Mouse (Mus musculus): ENCODE data around the gene Foxn3. TPM values are rescaled to one million over a fixed set of nuclear protein-coding genes. Genes with fewer than 3 reads are reported as not detected.

The Foxn3 gene
- total RNA-seq, 2 experiments from 2014 or later, result 26.7 to 164 TPM

DNA sequence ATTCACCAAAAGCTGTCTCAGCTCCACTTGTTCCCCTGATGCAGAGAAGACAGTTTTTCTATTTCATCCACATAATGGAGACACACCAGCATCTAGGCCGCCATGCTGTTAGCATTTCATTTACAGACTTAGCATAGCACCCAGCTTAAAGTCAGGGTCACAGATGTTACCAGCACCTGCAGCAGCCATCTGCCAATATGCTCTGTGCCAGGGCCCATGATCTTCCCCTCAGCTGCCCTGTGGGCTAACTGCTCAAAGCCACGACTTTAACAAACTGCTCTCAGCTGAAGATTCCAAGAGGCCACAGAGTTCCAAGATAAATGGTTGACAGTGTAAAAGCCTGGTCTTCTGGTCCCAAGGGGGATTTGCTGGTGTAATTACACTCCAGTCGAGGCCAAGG lies 252.1 kb downstream of the Foxn3 start:
- no peak for ATAC-seq (replicated peaks; ENCODE audit: poor library complexity, severe bottlenecking)

- peak; percentile 56 for ATAC-seq (replicated peaks; ENCODE audit: poor library complexity, severe bottlenecking)
Observed at GRCm38 (mm10) chr12:99309937-99310336, 253.4 kb downstream of the Foxn3 start.

DNA sequence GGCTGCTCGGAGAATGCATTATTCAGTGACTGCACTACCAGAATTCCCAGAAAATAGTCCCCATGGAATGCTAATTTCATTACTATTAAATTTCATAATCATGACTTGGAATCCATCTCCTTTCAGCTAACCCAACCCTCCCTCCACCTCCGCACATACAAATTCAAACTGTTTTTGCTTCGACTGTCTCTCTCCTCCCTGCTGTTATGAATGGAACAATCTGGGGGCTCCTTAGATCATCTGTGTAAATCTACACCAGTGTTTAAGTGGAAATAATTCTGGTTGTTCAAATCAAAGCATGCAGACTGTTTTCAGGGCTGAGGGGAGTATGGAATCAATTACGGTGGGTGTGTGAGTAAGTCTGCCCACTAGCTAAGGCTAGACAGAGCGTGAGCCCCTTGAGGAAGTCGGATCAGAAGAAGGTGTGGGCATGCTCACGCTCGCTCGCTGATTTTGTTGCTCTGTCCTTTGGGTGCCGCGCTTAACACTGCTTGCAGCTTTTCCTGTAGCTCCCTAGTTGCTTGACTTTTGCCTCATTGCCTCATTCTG lies 254.8 kb downstream of the Foxn3 start:
- no peak for ATAC-seq (replicated peaks; ENCODE audit: poor library complexity, severe bottlenecking)

DNA sequence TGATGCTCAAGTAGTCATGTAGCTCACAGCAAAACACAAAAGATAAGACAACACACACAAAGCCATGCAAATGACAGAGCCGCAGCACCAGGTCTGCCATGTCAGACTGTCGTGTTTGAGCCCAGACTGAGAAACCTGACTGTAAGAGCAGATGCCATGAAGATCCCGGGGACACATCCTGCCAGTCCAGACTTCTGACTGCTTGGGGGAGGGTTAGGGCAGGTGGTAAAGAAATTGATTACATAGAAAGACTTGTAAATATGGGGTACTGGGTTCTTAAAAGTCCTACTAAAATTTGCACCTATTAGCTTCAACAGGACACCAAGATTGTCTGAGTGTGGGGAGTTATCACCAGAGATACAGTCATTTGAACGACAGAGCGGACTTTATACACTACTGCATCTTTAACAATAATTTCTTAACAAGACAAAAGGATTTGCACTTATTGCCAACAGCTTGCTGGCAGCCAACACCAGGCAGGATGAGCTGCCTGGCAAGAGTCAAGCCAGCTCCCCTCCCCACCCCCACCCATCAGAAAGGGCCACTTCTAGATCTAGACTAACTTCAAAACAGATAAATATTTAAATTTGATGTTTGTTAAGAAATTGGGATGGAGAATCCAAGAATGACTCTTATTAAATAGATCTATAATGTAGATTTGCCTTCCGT lies 256.7 kb downstream of the Foxn3 start:
- ATAC-seq (replicated peaks; ENCODE audit: poor library complexity, severe bottlenecking), result no peak

DNA sequence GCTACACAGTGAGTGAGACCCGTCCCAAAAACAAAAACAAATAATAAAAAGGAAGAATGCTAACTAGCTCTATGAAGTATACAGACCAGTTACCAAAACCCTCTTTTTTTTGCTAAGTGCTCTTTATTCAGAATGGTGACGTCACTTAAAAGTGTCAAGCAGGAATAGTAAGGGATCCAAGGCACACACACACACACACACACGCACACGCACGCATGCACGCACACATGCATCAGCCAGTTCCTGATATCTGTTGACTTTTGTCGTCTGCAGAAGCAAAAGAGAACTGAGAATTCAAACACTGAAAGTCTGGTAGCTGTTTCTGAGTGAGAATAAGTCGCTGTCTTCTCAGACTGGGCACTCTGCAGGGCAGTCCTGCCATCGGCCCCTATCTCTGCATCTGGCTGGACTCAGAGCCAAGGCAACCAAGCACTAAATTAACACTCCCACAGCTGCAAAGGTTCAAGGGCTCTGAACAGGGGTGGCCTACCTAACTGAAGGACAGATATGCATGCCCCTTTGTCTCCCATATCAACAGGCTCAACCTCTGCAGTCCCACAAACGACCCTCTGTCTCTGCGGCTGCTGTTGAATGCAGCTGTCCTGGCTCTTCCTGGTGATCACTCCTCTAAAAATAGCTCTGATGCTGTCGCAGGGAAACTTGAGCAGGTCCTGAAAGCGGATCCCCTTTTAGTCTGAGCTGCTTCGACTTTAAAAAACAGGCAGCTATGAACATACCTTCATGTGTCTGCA lies 257.4 kb downstream of the Foxn3 start:
- peak; percentile 31; the same call in 1 of the 2 replicates for ATAC-seq (replicated peaks; ENCODE audit: poor library complexity, severe bottlenecking)

DNA sequence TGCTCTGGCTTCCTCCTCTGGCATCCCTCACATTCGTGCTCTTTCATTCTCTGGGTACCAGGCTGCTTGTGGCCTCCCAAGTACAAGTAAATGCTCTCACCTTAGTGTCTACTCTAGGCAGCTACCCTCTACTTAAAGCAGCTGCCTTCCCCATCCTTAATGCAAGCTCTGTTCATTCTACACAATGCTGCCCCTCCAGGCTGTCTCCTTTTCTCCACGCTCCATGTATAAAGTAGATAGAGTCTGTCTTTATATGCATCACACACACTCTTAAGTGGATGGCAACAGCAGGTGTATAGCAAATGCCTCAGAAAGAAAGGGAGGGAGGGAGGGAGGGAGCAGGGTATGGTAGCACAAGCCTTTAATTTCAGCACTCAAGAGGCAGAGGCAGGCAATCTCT lies 258.1 kb downstream of the Foxn3 start:
- no peak for ATAC-seq (replicated peaks; ENCODE audit: poor library complexity, severe bottlenecking)

DNA sequence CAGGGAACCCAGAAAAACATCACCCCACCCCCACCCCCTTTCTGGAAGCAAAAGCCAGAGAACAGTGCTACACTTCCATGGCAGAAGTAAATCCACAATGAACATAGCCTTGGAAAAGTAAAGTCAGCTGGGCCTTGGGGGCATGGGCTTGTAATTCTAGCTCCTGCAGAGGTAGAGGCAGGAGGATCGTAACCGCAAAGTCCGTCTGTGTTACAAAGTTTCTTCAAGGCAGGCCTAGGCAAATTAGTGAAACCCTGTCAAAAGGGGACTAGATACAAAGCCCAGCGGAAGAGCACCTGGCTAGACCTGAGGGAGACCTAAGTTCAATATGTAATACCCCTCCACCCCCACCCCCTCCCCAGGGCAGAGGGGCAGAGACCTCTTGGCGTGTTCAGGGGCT lies 259.3 kb downstream of the Foxn3 start:
- no peak for ATAC-seq (replicated peaks; ENCODE audit: poor library complexity, severe bottlenecking)

DNA sequence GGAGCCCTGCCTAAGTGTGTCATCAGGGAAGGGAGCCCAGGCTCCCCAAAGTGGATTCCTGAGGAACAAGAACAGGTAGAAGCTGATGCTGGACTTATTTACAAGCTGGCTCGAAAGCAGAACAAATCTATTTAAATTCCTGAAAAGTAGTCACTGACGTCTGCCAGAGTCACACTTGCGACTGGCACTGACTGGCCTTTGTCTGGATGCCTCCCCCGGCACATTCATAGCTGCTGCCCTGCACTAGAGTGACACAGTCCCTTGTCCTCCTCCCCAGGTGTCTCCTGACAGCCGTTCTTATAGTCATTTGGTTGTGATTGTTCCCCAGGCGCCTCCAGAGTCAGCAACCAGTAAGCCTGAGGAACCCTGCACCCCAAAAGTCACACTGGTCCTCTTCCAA lies 259.8 kb downstream of the Foxn3 start:
- no peak for ATAC-seq (replicated peaks; ENCODE audit: poor library complexity, severe bottlenecking)

DNA sequence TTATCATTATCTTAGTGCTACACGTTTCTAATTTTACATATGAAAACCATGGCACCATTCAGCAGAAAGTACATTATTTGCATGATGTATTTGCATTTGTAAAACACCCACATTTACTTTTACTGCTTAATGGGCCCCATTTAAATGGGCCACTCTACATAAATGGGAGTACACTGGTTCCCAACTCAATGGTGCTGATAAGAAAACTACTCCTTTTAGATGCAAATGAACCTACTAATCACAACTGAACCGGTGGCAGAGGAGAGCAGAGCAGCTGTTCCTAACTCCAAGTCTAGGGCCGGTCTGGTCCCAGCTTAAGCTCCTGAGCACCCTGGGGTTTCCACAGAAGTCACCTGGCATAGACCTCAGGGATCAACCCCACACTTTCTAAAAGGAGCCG lies 263.5 kb downstream of the Foxn3 start:
- no peak for ATAC-seq (replicated peaks; ENCODE audit: poor library complexity, severe bottlenecking)

GRCm38 (mm10) chr12:99298851-99299600 lies 264.4 kb downstream of the Foxn3 start:
- no peak for ATAC-seq (replicated peaks; ENCODE audit: poor library complexity, severe bottlenecking)

- no peak for ATAC-seq (replicated peaks; ENCODE audit: poor library complexity, severe bottlenecking)
Observed at GRCm38 (mm10) chr12:99298242-99298641, 265.1 kb downstream of the Foxn3 start.

GRCm38 (mm10) chr12:99297792-99298191 lies 265.6 kb downstream of the Foxn3 start:
- ATAC-seq (replicated peaks; ENCODE audit: poor library complexity, severe bottlenecking), result peak; percentile 80

DNA sequence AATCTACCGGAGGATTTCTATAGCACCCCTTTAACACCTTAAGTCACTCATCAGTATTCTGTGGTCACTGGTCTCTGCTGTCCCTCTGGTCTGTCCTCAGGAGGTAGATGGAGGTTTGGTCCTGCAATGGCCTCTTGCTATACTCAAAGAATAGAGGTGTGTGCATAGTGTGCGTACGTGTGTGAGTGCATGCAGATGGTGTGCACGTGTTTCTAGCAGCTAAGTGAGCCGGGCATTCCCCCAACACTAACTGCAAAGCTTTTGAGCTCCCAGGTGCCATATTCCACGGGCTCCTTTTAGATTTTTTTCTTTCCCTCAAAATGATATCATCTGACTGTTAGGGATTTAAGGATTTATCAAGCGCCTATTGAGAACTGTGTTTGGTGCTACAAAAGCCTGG lies 269.9 kb downstream of the Foxn3 start:
- ATAC-seq (replicated peaks; ENCODE audit: poor library complexity, severe bottlenecking), result no peak

DNA sequence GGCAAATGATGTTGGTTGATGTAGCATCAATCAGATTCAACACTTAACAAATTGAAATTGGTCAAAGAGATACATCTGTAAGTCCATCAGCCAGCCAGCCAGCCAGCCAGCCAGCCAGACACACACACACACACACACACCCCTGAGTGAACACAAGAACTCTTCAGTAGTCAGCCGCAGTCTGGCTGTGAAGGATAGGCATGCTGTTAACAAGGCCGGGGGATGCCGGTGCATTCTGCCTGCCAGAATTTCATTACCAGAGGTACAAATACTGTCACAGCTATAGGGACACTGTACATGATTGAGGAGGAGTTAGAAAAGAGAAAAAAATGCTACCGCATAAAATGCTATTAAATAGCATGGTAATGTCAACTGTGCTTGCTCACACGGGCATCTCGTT lies 271.2 kb downstream of the Foxn3 start:
- ATAC-seq (replicated peaks; ENCODE audit: poor library complexity, severe bottlenecking), result no peak

GRCm38 (mm10) chr12:99287081-99287480 lies 276.3 kb downstream of the Foxn3 start:
- ATAC-seq (replicated peaks; ENCODE audit: poor library complexity, severe bottlenecking), result no peak

- ATAC-seq (replicated peaks; ENCODE audit: poor library complexity, severe bottlenecking), result no peak
Observed at GRCm38 (mm10) chr12:99286662-99287061, 276.7 kb downstream of the Foxn3 start.

DNA sequence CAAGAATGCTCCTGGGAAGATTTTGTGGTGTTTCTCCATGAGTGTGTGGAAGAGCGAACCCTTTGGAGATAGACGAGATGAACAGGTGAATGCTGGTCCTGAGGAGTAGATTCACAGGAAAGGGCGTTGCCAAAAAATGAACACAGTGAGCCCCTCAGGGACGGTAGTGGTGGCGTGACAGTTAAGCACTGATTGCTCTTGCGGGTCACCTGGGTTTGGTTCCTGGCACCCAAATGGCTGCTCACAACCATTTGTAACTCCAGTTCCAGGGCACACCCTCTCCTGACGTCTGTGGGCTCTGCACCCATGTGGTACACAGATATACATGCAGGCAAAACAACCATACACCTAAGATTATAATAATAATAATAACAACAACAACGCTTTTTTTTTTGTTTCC lies 277.7 kb downstream of the Foxn3 start:
- ATAC-seq (replicated peaks; ENCODE audit: poor library complexity, severe bottlenecking), result no peak

DNA sequence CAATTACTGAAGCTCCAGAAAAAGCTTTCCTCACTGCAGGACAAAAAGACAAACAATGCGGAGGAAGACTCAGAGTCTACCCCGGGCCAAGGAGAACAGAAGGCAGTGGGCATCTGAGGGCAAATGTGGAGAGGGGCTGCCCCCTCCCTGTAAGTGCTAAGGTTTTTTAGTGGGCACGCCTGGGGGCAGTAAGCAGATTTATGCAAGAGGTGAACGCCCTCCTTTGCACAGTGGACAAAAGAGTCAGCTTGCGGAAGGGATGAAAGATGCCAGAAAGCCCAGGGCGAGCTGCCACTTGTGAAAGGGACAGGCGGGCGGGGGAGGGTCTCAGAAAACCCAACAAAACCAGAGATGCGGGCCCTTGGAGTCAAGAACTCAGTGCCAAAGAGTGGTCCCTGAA lies 278.2 kb downstream of the Foxn3 start:
- ATAC-seq (replicated peaks; ENCODE audit: poor library complexity, severe bottlenecking), result no peak

DNA sequence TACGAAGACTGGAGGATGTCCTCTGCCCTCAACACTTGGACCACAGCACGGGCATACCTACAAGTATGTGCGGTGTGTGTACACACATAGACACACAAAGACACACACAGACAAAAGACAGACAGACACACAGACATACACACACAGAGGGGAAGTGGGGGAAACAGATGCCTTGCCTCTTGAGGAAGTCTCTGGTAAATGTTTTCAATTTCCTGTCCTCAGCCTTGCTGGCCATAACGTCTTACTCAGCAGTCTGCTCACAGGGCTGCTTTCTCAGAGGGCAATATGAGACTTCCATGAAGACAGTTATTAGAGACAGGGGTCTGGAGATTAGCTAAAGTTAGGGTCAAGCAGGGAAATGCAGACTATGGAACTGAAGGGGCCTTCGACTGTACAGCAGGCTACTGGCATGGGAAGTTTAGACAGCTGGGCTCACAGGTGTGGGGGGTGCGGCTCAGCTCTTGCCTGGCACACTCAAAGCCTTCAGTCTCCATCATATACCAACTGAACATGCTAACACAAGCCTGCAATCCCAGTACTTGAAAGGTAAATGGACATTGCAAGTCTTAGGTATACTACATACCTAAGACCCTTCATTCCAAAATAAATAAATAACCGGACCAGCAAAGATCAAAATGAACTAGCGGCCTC lies 278.8 kb downstream of the Foxn3 start:
- ATAC-seq (replicated peaks; ENCODE audit: poor library complexity, severe bottlenecking), result peak; percentile 78

DNA sequence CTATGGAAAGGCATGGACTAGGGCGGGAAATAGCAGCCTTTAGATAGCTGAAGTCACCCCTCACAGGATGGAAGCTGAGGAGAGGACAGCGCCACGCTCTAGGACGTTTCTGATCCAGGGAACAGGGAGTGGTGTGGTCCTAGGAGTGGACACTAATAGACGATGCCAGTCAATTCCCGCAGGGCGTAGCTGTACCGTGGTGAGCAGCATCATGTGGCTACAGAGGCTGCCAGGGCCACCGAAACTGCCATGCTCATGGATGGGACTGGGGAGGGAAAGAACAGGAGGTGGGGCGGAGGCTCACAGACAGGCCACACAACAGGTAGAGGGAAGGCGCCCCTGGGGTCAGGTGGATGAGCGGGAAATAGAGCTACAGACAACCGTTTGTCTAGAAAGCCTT lies 282.6 kb downstream of the Foxn3 start:
- ATAC-seq (replicated peaks; ENCODE audit: poor library complexity, severe bottlenecking), result no peak

GRCm38 (mm10) chr12:99280291-99280690 lies 283.1 kb downstream of the Foxn3 start:
- ATAC-seq (replicated peaks; ENCODE audit: poor library complexity, severe bottlenecking), result no peak
